Mouse (Mus musculus): ENCODE data around the gene Gm17087.

DNA sequence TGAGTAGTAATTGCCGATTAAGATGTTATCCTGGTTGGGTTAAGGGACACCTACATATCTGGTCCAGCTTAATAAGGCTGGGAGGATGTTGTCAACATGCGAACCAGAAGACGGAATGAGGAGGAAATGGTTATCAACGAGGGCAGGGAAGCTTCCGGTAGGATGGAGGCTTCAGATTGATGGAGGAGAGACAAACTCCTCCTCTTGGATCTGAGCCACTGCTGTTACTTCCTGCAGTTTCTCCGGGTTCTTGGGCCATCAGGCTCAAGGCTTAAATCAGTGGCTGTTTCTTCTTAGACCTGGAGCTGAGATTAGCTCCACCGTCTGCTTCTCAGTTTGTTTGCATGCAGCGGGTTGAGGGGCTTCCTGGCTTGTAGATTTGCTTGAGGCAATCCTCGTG is 11.0 kb downstream of the Gm17087 start:
- TF ChIP-seq CTCF (IDR thresholded peaks at IDR 0.05; ENCODE audit: low read depth, low read length) (no peak), POLR2A (IDR thresholded peaks at IDR 0.05; ENCODE audit: insufficient read depth, low read length) (no peak), EP300 (IDR thresholded peaks at IDR 0.05; ENCODE audit: insufficient read depth, low read depth, low read length) (no peak)

All from ES-Bruce4 (cell line).